Mouse (Mus musculus): ENCODE measurements at regions not wholly inside any gene's neighbourhood (a gene's known extent, or its start where the extent isn't known, plus 50 kb on each side); places are given as distances from the start of the nearest gene placed in this dataset.
A peak's percentile ranks its signal among the peaks of the same experiment; 100 is the strongest.

DNA sequence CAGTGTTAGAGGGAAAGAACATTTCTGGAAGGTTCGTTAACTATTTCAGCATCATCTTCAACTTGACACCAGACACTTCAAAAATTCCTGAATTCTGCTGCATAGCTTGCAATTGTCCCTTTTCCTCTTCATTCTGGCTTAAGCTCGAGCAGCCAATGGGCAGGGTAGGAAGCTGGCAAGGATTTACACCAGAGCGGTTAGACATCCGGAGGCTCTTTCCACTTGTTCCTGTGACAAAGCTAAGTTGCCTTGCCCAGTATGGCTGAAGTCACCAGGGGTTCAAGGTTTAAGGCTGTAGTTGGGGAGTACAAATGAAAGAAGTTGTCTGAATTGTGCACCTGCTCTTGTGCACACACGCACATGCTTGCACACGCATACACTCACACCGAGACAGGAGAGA is 206.8 kb upstream of the Serp2 start:
- intact Hi-C loops (cut with DNase I): loop anchor here (5.0 to 10.0 kb wide), 2 partner anchors 114 to 241 kb away; no protein-coding TSS in a partner anchor

DNA sequence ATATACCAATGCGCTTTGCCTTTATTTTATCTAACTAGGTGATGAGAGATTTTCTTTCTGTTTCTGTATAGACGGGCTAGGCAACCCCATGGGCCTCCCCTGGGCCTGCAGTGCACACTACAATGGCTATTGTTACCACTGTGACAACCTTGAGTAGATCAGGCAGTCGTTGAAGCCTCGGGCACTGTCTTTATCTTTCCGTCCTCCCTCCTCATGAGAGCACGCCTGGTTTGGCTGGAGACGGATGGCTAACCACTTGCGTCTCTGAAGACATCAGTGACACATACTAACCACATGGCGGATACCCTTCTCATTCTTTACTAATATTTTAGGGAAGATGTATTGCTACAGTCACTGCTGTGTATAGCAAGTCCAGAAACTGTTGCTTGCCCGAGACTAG is 206.1 kb upstream of the Serp2 start:
- DNase-seq: no peak
- intact Hi-C loops (cut with DNase I): loop anchor here (5.0 to 10.0 kb wide), 2 partner anchors 115 to 242 kb away; no protein-coding TSS in a partner anchor

More for the DNA sequence above, 206.8 kb upstream of the Serp2 start:
- DNase-seq: no peak

DNA sequence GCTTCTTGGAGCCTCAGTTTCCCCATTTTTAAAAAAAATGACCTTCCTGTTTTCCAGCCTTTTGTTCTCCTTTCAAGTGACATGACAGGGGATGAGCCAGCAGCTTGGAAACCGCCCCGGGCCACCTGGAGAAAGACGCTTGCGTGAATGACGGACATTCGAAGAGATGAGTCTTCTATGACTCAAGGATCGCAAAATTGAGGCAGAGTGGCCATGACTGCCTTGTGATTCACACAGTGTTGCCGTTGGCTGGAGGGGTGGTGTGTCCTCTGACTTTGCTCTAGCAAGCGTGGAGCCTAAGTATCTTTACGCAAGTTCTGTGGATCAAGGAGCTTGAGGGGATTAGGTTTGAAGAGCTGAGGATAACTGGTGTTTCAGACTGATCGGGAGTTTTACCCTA is 205.0 kb upstream of the Serp2 start:
- intact Hi-C loops (cut with DNase I): loop anchor here (5.0 to 10.0 kb wide), 2 partner anchors 116 to 243 kb away; no protein-coding TSS in a partner anchor
- no peak for DNase-seq

DNA sequence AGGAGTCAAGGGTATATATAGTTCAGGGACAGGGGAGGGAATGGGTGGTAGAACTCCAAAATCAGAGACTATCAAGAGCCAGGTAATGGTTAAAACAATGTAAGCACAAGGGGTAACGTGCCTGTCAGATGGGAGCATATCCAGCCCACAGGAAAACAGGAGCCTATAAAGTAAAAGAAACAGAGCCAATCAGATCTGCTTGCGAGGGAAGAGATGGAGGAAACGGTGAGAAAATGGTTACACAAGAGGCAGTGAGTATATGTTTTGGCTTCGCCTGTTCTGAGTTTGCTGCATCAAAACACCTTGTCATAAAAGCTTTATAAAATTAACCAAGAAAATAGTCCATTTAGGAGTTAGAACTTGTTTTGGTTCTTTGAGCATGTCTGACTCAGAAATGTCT is 204.6 kb upstream of the Serp2 start:
- DNase-seq: no peak
- intact Hi-C loops (cut with DNase I): loop anchor here (5.0 to 10.0 kb wide), 2 partner anchors 116 to 244 kb away; no protein-coding TSS in a partner anchor

DNA sequence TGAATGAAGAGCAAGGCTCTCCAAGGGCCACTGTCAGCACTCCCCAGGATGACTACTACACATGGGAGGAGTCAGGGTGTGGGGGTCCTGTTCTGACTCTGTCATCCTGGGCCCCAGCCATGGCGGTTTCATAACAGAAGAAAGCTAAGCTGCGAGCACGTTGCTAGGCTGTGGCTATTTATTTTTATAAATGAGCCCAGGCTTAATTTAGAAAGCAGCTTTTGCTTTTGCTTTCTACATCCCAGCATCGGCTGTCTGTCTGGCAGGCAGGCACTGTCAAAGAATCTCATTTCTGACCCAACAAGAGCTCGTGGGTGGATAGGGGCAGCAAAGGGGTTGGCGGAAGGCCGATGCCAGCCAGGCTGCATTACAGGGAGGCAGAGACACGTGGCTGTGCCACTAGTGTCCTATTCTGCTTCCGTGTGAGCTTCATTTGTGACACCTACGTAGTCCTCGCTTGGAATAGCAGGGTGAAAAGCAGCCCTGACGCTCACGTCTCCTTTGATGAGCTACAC is 203.9 kb upstream of the Serp2 start:
- DNase-seq: peak; percentile 80 to 82
- intact Hi-C loops (cut with DNase I): loop anchor here (5.0 to 10.0 kb wide), 2 partner anchors 117 to 244 kb away; no protein-coding TSS in a partner anchor

DNA sequence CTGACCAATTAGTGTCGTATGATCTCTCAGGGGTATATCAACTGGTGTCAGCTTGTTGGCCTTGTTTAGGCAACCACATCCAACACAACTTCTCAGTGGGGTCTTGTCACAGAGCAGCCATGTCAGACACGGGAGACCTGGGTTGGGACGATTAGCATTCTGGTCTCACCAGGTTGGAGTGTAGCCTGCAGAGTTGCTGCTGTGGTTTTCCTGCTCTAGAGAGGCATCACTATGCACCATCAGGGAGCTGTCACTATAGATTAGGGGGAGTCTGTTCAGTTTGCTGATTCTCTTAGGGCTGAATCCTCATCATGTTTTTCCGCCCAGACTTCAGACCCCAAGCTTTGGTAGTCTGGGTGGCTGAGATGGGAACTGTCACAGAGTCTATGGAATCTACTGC is 202.7 kb upstream of the Serp2 start:
- intact Hi-C loops (cut with DNase I): no loop called here
- no peak for DNase-seq

DNA sequence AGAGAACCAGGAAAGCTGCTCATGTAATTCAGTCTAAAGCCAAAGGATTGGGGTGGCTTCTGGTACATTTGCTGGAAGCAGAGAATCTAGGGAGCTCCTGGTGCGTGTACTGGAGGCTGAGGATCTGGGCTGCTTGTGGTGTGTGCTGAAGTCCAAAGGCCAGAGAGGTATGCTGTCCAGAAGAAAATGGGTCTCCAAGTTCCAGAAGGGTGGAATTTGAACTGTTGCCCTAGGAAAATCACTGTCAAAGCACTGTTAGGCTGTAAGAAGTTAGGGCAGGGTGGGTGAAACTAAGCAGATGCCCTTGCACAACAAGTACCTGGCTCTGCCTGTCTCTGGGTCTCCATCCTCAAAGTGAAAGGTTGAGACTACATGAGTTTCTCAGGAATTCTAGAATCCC is 201.9 kb upstream of the Serp2 start:
- intact Hi-C loops (cut with DNase I): no loop called here
- DNase-seq: no peak

DNA sequence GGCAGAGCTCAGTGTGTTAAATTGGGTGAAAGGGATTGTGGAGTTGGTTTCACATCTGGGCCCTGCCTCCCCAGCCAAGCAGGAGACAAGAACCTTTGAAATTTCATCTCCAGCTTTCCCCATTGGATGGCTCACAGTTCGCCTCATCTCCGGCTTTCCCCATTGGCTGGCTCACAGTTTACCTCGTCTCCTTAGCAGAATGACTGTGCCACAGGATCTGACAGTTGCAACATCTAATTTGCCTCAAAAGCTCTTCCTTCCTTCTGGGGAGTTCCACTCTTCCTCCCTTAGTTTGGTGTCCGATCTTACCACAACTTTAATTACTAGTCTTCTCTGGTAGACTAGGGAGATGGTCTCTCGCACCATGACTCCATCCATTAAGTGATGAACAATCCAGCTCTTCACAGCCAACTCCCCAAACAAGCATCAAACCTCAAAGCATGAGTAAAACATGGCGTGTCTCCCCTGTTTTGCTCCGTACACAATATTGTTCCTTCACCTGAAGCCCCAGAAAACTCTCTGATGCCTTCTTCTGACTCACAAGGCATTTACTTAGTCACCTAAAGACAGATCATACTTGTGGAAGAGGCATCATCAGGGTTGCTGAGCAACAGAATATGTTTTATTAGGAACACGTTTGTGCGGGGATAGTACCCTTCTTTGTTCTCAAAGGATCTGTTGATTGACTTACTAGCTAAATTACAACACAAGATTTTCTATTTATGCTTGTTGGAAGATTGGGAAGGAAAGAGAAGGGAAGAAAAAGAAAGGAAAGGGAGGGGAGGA is 199.1 kb upstream of the Serp2 start:
- no peak for DNase-seq
- intact Hi-C loops (cut with DNase I): no loop called here

DNA sequence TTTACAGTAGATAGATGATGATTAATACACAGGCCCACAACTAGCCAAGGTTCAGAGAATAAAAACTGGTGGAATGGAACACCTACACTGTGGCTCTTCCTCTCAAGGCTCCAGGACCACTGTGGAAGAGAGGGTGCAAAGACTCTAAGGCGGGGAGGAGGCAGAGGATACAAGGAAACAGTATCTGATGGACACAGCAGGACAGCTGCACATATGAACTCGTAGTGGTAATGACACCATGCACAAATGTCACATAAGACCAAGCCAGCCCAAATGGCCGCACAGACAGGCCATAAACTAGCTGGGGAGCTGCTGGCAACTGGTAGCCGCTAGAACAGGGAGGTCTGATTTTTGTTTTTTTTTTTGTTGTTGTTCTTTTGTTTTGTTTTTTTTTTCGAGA is 197.0 kb upstream of the Serp2 start:
- intact Hi-C loops (cut with DNase I): no loop called here
- no peak for DNase-seq

DNA sequence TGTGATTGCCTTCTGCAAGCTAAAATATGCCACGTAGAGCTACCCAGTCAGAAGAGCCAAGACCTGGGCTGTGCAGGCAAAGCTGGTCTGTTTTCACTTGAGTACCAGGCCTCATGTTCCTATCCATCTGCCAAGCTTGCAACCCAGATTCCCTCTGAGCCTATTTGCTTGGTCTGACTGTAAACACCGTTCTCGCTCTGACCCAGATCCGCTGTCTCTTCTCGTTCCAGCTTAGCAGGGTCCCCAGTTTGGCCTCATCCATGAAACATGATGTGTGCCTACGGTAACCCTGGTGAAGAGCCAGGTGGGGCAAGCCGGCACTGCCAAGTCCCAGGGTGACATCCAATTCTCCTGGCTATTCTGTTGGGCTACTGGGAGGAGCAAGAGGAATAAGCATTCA is 192.5 kb upstream of the Serp2 start:
- intact Hi-C loops (cut with DNase I): no loop called here
- DNase-seq: no peak

DNA sequence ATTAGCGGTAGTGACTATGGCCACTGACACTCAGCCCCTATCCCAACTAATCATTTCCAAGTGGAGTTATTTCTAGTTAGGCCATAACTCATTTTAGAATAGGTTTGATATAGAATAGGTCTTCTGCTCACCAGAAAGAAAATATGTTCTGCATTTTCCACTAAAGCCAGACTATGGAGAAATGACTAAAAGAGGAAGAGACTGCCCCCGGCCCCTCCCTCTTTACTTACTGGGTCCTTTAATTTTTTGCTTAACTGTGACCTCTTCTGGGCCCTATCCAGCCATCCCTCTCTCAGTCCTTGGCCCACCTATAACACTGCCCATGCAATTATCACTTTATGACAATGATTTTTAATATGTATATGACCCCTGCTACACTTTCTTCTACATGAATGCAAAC is 192.0 kb upstream of the Serp2 start:
- intact Hi-C loops (cut with DNase I): no loop called here
- no peak for DNase-seq

DNA sequence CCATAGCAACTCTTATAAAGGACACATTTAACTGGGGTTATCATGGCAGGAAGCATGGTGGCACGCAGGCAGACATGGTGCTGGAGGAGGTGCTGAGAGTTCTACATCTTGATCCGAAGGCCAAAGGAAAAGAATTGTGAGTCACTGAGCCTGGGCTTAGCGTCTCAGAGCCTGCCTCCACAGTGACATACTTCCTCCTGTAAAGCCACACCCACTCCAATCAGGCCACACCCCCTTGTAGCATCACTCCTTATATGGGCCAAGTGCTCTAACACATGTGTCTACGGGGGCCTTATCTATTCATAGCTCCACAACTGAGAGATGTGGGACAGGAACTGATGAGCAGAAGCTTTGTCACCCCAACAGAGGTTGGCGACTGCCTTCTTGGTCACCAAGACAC is 191.1 kb upstream of the Serp2 start:
- intact Hi-C loops (cut with DNase I): no loop called here
- DNase-seq: no peak

DNA sequence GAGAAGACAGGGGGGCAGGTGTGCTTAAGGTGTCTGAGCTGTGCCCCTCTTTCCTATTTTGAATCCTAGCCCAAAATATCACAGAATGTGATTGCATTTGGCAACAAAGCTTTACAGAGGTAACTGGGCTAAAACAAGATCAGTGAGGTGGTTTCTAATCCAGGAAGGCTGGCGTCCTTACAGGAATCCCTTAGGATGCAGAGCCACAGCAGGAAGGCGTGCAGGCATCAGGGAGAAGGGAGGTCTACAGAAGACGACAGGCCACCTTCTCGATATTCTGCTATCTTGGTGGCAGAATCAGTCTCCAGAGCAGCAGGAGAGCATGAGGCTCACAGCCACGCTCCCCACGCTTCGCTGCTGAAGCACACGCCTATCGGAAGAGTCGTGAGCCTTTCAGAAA is 189.6 kb upstream of the Serp2 start:
- no peak for DNase-seq
- intact Hi-C loops (cut with DNase I): no loop called here

DNA sequence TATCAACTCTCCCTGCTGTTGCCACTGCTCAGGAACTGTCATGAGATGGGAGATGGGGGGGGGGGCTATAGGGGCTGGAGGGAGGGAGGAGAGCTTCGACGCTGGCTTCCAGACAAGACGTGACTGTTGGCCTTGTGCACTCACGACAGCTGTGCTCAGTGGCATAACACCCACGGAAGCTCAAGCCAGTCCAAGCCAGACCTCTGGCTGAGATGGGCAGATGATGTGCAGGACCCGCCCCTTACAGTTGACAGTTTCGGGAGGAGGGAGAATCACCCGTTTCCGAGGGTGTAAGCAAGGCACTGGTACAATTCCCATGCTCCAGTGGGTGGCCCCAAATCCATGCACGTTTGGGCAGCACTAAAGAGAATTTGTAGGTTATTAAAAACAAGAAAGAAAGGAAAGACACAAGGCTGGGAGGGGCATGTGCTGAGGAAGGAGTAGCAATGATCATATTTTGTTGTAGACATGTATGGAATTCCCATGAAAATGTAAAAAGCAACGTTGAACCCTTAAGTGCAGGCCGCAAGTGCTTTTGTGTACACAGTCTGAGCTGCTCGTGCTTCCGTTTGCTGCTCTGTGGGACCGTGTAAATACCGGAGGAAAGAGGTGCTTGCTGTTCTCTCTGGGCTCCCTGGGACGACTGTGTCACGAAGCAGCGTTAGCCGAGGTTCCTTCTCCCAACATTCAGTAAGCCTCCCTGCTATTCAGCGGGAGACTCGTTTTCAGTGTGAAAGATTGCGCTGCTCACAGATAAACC is 188.2 kb upstream of the Serp2 start:
- intact Hi-C loops (cut with DNase I): loop anchor here (5.0 kb wide), 1 partner anchor 243 kb away; no protein-coding TSS in a partner anchor
- no peak for DNase-seq

DNA sequence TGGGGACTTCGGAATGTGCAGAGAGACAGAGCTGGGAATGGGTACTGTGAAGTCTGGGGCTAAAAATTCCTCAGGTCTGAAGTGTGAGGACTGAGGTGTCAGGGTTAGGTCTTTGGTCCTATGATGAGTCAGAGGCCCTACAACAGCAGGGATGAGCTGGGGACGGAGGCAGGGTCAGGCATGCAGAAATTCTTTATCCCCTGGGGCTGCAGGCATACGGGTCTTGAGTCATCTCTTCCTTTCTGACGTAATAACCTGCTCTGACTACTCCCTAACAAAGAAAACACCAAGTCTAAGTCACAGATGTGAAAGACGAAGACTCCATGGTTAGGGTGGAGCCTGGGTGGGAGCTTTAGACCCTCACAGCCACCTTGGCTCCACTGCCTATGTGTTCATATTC is 185.6 kb upstream of the Serp2 start:
- DNase-seq: no peak
- intact Hi-C loops (cut with DNase I): loop anchor here (5.0 kb wide), 1 partner anchor 240 kb away; no protein-coding TSS in a partner anchor

DNA sequence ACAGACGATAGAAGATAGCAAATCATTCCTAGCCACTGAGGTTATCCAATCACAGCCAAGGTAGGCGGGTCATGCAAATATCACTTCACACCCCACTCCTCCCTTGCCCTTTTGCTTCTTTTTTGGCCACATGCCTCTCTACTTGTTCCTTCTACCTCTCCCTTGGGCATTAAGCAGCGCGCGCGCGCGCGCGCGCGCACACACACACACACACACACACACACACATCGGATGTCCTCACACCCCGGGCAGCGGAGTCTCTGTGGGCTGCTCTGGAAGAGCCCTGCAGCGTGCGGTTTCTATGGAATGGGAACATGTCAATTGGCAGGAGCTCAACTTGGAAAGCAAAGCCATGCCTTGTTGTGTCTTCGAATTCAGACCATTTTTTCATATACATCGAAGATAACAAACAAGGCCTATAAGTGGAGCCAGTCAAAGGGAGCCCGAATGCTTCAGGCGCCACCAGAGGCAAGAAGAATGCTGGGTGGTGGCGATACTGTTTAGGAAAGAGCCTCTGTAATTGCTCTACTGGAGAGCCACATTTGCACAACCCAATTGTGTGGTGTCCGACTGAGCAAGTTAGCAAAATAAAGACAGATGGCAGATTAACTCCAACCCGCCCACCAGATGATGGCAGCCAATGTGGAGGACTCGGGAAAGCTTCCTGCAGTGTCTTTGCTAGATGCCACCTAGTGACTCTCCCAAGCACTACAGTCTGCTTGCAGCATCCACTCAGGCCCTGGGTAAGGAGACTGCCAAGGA is 183.3 kb upstream of the Serp2 start:
- peak; percentile 61 to 76 for DNase-seq
- intact Hi-C loops (cut with DNase I): loop anchor here (5.0 kb wide), 1 partner anchor 238 kb away; no protein-coding TSS in a partner anchor

DNA sequence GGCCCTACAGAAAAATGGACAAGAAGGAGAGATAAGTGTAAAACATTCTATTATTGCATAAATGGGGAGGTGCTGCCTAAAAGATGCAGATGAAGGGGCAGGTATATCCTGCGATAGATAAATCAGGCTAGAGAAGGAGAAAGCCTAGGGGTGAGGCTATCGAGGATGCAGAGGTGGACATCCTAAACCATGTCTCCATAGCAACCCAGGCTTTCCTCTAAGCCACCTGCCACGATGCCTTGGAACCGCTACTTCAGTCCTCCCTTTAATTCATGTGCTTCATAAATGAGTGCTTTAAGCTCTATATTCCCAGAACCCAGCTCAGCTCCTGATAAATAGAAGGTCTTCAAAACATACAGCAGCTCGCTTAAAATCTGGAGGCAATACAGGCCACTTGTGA is 179.3 kb upstream of the Serp2 start:
- no peak for DNase-seq
- intact Hi-C loops (cut with DNase I): no loop called here

DNA sequence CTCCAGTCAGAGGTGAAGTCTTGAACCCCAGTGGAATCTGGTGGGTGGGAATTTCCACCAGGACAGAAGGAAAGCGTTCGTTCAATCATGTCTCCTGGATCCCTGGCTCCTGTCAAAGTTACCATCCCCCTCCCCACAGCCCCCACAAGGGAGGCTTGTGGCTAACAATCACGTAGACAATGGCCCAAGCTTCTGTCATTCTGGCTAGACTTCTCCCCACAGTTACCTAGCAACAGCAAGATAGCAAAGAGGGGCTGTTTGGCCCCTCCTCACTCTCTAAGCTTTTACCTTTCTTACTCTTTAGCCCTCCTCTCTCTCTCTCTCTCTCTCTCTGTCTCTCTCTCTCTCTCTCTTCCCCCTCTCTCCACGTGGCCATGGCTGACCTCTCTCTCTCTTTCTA is 178.4 kb upstream of the Serp2 start:
- no peak for DNase-seq
- intact Hi-C loops (cut with DNase I): no loop called here

DNA sequence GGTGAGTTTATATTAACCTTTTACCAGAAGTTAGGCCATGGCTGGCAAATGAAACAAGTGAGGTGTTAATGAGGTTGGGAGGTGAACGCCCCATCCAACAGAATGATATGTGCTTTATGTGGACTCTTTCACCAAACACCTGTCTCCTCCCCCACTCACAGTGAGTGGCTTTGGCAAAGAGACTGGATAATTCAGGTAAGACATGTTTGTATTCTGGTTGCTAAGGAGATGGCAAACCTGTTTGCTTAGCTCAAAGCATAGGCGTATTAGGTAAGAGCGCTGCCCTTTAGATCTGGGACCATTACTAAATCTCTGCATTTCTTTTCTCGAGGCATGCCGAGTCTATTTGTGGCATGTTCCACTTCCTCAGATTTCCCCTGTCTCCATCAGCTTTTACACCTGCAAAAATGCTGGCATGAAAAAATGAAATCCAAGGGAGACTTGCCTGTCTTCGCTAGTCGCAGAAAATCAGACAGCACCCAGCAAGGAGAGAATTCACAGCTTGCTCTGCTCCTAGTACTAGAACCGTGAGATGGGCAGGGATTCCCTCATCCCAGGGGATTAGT is 176.7 kb upstream of the Serp2 start:
- no peak for DNase-seq
- intact Hi-C loops (cut with DNase I): no loop called here
